Mouse (Mus musculus) hindbrain, postnatal 0 days (tissue): Measurements from ENCODE around the gene Rnf144b. TPM values are rescaled to one million over a fixed set of nuclear protein-coding genes. Genes with fewer than 3 reads are reported as not detected.

ENCODE experiments used
- ATAC-seq: fragments of 200-750 bp; cut with Nextera tagmentation; 2 replicates; pipeline ENCODE4 v1.8.0; 2017; ENCODE audit warnings: mild to moderate bottlenecking, moderate TSS enrichment, moderate library complexity
- DNase-seq: peaks from one replicate; pipeline ENCODE4 v3.0.0-alpha.2; 2015; ENCODE audit warnings: low spot score
- H3K27ac ChIP-seq: fragments of 300-500 bp; sonication (generic); 2 replicates; pipeline ENCODE4 v1.5.1; 2014; ENCODE audit warnings: mild to moderate bottlenecking
- H3K27me3 ChIP-seq: fragments of 300-500 bp; sonication (generic); 2 replicates; pipeline ENCODE4 v1.6.1; 2014; ENCODE audit warnings: low read length, mixed read lengths; ENCODE audit not compliant: insufficient read depth
- H3K36me3 ChIP-seq: fragments of 300-500 bp; sonication (generic); 2 replicates; pipeline ENCODE4 v1.6.1; 2014; ENCODE audit warnings: low read length, mixed read lengths; ENCODE audit not compliant: insufficient read depth
- H3K4me1 ChIP-seq: fragments of 300-500 bp; sonication (generic); 2 replicates; pipeline ENCODE4 v1.6.1; 2014; ENCODE audit warnings: antibody characterized with exemption, low read length, mixed read lengths; ENCODE audit not compliant: insufficient read depth
- H3K4me2 ChIP-seq: fragments of 300-500 bp; sonication (generic); 2 replicates; pipeline ENCODE4 v1.6.1; 2014; ENCODE audit warnings: low read depth, mild to moderate bottlenecking, low read length, moderate library complexity, mixed read lengths
- H3K4me3 ChIP-seq: fragments of 300-500 bp; sonication (generic); 2 replicates; pipeline ENCODE4 v1.5.1; 2014; ENCODE audit warnings: low read length
- H3K9ac ChIP-seq: fragments of 300-500 bp; sonication (generic); replicated peaks from 2 replicates; pipeline ENCODE4 v1.6.1; 2014; ENCODE audit warnings: mild to moderate bottlenecking, low read length, moderate library complexity, mixed read lengths
- H3K9me3 ChIP-seq: fragments of 300-500 bp; sonication (generic); 2 replicates; pipeline ENCODE4 v1.6.1; 2016; ENCODE audit warnings: low read length, mixed read lengths
- CTCF ChIP-seq: IDR thresholded peaks from 2 replicates; pipeline ENCODE4 v1.5.1; 2016; ENCODE audit warnings: antibody characterized with exemption, control low read depth, low read depth
- WGBS: fragments of 180-500 bp; shearing (Covaris S2); extraction: QIAGEN DNeasy Blood & Tissue Kit; methylation state at CpG from one replicate; pipeline ENCODE4 v1.1.7; 2014; 5-methylcytosine and 5-hydroxymethylcytosine counted together
- polyA plus RNA-seq: library from polyadenylated mRNA; unstranded; fragments of >200 nt; fragmentation: Nextera tagmentation; extraction: Ambion mirVana; gene quantifications from 2 replicates; pipeline ENCODE4 v1.2.1, GENCODE M21; 2015
- total RNA-seq: library from RNA; depleted of rRNA; stranded (reverse); fragments of >200 nt; gene quantifications from 2 replicates; pipeline ENCODE4 v1.2.3, GENCODE M21; 2014

Gene Rnf144b
- total and polyA plus RNA-seq, 2 experiments from 2014 or later = 1.7 to 2.7 TPM

DNA sequence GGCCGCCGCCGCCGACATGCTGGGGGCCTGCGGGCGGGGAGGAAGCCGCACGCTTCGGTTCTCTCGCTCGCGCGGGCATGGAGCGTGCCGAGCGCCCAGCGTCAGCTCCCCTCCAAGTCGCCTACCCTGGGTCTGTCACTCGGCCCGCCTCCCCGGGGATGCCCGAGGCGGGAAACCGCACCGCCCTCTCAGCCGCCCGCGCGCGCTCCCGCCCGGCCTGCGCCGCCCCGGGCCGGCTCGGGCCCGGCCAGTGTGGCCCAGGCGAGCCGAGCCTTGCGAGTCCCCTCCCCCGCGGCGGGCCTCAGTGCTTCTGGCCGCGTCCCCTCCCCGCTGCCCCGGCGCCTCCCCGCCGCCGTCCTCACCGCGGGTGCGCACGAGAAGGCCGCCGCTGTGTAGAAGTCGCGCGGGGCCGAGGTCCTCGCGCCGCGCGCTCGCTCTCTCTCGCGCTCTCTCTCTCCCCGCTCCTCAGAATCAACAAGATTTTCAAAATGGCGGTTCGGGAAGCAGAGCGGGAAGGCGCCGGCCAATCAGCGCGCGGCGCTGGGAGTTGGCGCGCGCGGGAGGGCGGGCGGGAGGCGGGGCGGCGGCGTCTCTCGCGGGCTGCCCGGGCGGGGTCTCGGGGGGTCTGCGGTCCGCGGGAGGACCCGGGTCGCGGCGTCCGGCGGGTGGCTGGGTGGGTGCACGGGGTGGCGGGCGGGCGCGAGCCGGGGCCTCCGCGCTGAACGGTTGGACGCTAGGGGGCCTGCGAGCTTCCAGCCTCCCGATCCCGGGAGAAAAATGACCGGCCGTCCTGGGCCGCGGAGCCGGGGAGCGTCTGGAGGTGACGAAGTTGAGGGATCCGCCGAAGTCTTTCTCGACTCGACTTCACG, 16.5 kb upstream of the Rnf144b start, which contains the start of gene Dek:
Dek (minus strand) TSS at position 491 of the 869 bp plus-strand sequence.
- Histone ChIP-seq H3K4me2 (peak within 1 kb of the TSS; percentile 84), H3K4me3 (peak within 1 kb of the TSS; percentile 71), H3K27me3 (no peaks in the 10 kb centered on the region), H3K4me1 (peaks cover 10% of the 10 kb centered on the region; the same call in 1 of the 2 replicates), H3K27ac (peak within 1 kb of the TSS; percentile 95), H3K9ac (peak within 1 kb of the TSS; percentile 95), H3K9me3 (no peaks in the 10 kb centered on the region), H3K36me3 (no peaks in the 10 kb centered on the region)
- DNase-seq (peak; percentile 95), ATAC-seq (peak; percentile 95)
- WGBS = under 1% methylated on average over 113 of the region's 129 CpGs
- peak; percentile 44 for TF ChIP-seq CTCF

DNA sequence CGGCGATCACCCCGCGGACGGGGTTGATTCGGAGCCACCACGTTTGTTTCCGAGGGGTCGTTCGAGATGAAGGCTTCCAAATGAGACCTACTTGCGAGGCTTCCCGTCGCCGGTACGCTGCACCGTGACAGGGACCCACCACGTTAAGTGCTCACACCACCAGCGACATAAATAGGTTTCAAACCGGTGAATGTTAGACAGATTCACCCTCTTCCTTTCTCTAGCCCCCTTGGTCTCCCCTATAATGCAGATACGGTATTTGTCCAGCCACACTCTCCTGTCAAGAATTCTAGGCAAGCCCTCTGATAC, 15.9 kb upstream of the Rnf144b start:
- 0 out of 2 replicates have a peak, but pooled peaks have one; percentile 6 for ATAC-seq
- no peaks in the 10 kb centered on the region for H3K36me3 ChIP-seq
- peaks cover 10% of the 10 kb centered on the region; the same call in 1 of the 2 replicates for H3K4me1 ChIP-seq
- H3K4me3 ChIP-seq = peak overlapping the region; percentile 71
- H3K27me3 ChIP-seq = no peaks in the 10 kb centered on the region
- no peak for DNase-seq
- H3K4me2 ChIP-seq = peak overlapping the region; percentile 84
- peak overlapping the region; percentile 95 for H3K9ac ChIP-seq
- TF ChIP-seq CTCF = no peak
- no peaks in the 10 kb centered on the region for H3K9me3 ChIP-seq
- H3K27ac ChIP-seq = peak overlapping the region; percentile 95
- under 1% methylated on average over 20 of the region's 20 CpGs for WGBS

DNA sequence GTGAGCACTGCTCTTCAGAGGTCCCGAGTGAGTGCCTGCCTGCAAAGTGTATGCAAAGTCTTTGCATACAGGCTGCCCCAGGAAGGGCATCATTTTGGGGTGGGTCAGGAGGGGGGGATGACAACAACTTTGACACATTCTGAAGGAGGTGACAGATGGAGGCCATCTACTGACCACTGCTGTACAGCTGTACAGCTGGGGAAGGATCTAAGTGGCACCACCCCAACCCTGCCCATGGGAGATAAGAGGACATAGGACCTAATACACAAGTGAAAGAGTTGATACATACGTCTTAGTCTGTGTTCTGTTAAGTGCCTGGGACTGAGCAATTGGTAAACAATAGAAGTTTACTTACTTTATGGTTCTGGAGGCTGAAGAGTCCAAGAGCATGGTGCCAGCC, 13.2 kb upstream of the Rnf144b start:
- DNase-seq (no peak), ATAC-seq (no peak)
- Histone ChIP-seq H3K4me2 (no peak overlapping the region), H3K9ac (no peak overlapping the region), H3K9me3 (no peaks in the 10 kb centered on the region), H3K36me3 (no peaks in the 10 kb centered on the region), H3K4me1 (peaks cover 4% of the 10 kb centered on the region; the same call in 1 of the 2 replicates), H3K27me3 (no peaks in the 10 kb centered on the region), H3K27ac (no peak overlapping the region), H3K4me3 (no peak overlapping the region)
- TF ChIP-seq CTCF = no peak
- 79% methylated on average over 2 of the region's 2 CpGs for WGBS

DNA sequence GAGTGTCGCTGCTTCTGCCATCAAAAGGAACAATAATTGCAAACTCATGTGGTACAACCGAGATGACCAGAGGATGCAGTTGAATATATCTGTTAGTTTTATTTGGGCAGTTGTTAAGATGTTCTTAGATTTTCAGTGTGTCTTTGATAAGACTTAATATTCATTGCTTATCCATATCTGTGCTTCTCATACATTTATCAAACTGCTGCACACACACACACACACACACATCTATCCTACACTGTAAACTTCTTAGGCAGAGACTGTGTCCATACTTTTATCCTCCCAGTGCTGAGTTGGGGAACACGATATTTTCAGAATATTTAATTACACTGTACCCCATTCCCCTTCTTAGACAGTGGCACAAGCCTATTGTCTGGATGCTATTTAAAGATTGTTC, 11.3 kb upstream of the Rnf144b start:
- no peak overlapping the region for H3K4me3 ChIP-seq
- no peaks in the 10 kb centered on the region for H3K36me3 ChIP-seq
- H3K9me3 ChIP-seq = no peaks in the 10 kb centered on the region
- H3K9ac ChIP-seq = no peak overlapping the region
- no peak overlapping the region for H3K27ac ChIP-seq
- DNase-seq = no peak
- H3K27me3 ChIP-seq = no peaks in the 10 kb centered on the region
- no peak for TF ChIP-seq CTCF
- H3K4me1 ChIP-seq = no peaks in the 10 kb centered on the region
- no peak for ATAC-seq
- 78% methylated on average over 3 of the region's 3 CpGs for WGBS
- no peak overlapping the region for H3K4me2 ChIP-seq

DNA sequence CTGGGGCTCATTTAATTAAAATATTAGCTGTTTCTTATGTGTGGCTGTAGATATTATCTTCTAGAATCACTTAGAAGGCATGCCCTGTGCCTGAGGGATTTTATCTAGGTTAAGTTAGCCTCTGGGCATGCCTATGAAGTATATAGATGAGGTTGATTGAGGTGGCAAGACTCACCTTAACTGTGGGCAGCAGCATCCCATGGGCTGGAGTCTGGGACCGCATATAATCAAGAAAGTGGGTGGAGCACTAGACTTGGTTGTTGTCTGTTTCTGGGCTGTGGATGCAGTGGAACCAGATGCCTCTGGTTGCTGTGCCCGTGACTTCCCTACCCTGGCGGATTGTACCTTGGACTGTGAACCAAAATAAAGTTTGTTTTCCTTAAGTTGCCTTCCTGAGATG, 10.4 kb upstream of the Rnf144b start:
- 91% methylated on average over 3 of the region's 3 CpGs for WGBS
- Histone ChIP-seq H3K4me3 (no peak overlapping the region), H3K27ac (no peak overlapping the region), H3K4me1 (no peaks in the 10 kb centered on the region), H3K27me3 (no peaks in the 10 kb centered on the region), H3K4me2 (no peak overlapping the region), H3K9me3 (no peaks in the 10 kb centered on the region), H3K36me3 (no peaks in the 10 kb centered on the region), H3K9ac (no peak overlapping the region)
- DNase-seq (no peak), ATAC-seq (no peak)
- no peak for TF ChIP-seq CTCF

DNA sequence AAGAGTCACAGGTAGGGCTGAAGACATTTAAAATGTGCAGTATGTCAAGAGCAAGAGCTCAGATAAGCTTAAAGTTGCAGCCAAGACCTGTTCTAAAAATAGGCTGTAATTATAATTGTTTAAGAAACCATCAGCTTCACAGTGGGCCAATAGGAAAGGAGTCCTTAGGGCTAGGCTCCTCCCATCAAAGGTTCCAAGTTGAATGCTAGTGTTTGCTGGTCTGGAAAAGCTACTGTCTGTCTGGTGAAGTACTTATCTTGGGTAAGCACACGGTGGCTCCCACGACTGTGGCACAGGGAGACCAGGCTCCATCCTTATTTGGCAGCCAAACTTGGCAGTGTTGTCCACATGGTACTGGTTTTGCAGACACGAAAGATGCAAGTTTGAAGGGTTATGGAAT, 9.5 kb upstream of the Rnf144b start:
- Histone ChIP-seq H3K27me3 (no peaks in the 10 kb centered on the region), H3K4me2 (no peak overlapping the region), H3K27ac (no peak overlapping the region), H3K36me3 (no peaks in the 10 kb centered on the region), H3K9me3 (no peaks in the 10 kb centered on the region), H3K4me3 (no peak overlapping the region), H3K4me1 (no peaks in the 10 kb centered on the region), H3K9ac (no peak overlapping the region)
- DNase-seq (no peak), ATAC-seq (no peak)
- TF ChIP-seq CTCF = no peak
- WGBS = 66% methylated on average over 3 of the region's 3 CpGs

DNA sequence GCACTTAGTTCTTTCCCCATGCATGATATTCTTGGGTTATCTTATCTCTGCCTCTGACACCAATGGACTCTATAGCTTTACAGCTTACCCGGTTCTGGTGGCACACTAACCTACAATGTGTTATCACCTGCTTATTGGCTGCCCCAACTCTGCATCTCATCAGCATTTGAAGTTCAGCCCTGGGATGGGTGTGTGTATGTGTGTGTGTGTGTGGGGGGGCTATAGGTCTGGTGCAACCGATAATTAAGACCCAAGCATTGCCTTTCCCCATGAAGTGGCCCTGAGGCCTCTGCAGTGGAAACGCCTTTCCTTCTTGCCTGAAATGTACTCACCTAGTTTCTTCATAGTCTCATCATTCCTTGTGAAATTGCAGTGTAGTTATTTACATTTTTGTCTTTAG, 6.5 kb upstream of the Rnf144b start:
- no peak for DNase-seq
- no peaks in the 10 kb centered on the region for H3K9me3 ChIP-seq
- TF ChIP-seq CTCF = no peak
- no peak for ATAC-seq
- whole genome bisulfite sequencing = 92% methylated on average over 3 of the region's 3 CpGs
- no peak overlapping the region for H3K27ac ChIP-seq
- no peak overlapping the region for H3K9ac ChIP-seq
- no peaks in the 10 kb centered on the region for H3K36me3 ChIP-seq
- no peaks in the 10 kb centered on the region for H3K4me1 ChIP-seq
- no peak overlapping the region for H3K4me2 ChIP-seq
- no peak overlapping the region for H3K4me3 ChIP-seq
- no peaks in the 10 kb centered on the region for H3K27me3 ChIP-seq
